Mouse (Mus musculus) right cerebral cortex, postnatal 10 days (tissue): ENCODE results near the gene Kcnh1.

ENCODE experiments used
- DNase-seq, 2 experiments: peaks; one replicate each; pipeline ENCODE4 v3.0.0; 2021; ENCODE audit warnings: low spot score in 2 of 2

The Kcnh1 gene

GRCm38 (mm10) chr1:192324223-192324622 lies 133.6 kb downstream of the Kcnh1 start:
- DNase-seq, result no peak

DNA sequence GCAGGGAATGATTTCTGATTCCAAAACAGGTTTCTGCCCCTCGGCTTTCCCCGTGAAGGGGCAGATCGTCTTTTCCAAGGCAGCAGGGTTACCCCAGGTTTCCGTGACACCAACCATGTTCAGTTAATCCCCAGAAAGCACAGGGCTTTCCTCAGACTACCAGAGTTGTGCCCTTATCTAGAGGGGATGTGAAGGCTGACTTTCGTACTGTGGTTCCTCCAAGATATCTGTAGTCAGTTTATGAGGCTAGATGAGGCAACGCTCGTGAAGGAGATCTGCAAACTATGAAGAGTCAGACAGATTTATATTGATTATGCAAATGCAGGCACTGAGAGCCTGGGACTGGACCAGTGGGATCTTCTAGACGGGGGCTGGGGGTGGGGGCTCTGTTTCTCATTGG lies 136.5 kb downstream of the Kcnh1 start:
- no peak for DNase-seq

- DNase-seq, result no peak
Measured at GRCm38 (mm10) chr1:192331207-192331606, 140.6 kb downstream of the Kcnh1 start.

DNA sequence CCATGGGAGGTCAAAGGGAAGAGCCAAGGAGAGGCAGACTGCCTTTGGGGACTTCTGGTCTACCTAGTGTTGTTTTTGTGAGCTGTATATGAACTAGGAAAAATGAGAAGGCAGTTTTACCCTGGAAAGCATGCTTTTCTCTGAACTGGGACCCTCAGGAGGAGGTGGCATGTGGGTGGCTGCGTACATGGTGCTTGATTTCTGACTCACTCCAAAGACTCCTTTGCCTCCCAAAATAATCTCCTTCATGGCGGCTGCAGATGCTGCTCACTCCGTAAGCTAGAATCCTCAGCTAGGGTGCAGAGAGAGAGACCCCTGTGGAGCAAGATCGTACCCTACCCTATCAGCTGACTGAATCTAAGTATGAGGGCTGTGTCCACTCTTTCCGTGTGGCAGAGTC lies 145.5 kb downstream of the Kcnh1 start:
- no peak for DNase-seq

DNA sequence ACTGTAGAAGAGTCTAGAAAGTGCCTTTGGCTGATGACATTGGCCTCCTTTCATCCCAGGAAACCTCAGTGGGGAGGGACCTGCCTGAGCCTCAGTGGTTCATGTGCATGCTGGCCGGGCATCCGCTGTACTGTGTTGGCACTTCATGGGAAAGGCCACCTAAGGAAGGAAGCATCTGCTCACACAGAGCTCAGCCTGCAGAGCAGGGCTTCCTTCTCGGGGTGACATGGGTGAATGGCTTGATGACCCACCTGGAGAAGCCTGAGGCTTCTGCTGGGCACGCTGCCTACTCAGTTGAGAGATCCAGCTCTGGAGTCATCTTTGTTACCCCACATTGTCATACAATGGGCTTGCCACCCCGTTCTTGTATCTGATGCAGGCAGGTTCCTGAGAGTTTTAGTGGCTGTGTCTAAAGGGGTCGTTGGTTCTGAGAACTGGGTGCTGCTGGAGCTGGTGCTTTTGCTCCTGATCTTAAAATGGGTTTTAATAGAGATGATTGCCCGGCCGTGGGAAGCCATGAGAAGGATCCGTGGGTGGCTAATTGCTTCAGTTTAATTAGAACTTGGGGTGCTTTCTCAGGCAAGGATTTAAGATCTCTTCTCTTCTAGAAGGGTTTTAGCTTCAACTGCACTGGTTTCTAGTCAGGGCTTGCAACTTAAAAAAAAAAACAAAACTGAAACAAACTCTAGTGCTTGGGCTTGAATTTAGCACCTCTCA lies 148.9 kb downstream of the Kcnh1 start:
- DNase-seq, result no peak

DNA sequence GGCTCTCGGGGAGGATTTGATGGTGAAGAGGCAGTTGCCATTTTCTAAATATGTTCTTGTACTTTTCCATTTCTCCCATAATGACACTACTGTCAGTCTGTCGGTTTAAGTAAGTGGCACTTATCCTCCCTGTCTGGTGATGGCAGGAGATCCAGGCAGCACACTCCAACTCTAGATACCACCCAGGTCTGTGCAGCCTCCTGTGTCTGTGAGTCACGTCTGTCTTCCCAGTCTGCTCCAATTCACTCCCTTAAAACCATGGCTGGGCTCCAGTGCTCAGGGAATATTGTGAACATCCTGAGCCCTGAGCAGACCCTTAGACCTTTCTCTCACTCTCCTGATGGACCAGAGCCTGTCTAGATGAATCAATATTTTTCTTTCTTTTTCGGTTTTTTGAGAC lies 151.2 kb downstream of the Kcnh1 start:
- DNase-seq, result no peak

DNA sequence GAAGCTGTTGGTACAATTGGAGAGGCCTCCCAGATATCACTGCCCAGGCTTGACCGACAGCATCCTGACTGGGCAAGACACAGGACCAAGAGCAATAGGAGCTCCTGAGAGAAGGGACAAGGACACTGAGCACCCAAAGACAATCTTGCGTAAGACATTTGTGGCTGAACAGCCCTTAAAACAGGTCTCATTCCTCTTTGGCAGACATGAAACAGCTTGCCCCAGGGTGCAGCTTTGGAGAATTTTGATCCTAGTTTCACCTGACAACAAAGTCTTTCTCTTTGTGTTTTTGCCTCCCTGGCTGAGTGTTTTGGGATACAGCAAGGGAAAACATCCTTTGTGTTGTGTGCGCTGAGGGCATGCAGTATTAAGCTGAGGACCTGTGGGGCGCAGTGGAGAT lies 153.4 kb downstream of the Kcnh1 start:
- DNase-seq, result no peak

- DNase-seq, result no peak
Measured at GRCm38 (mm10) chr1:192347327-192347726, 156.8 kb downstream of the Kcnh1 start.

DNA sequence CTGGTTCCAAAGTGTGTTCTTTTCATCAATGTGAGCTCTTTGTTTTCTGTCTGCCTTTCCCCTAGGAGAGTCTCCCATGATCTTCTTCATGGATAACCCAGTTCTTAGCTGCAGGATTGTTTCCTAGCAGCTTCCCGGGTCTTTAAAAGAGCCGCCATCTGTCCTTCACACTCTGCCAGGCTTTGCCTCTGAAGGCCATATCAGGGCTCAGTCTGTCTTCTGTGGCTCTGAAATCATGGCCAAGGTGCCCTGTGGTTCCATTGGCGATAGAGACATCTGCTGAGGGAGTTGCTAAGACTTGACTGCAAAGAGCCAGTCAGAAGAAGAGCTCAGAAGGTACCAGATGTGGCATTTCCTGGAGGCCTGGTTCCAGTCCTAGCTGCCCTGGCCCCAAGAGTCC lies 165.7 kb downstream of the Kcnh1 start:
- DNase-seq, result no peak

GRCm38 (mm10) chr1:192359212-192359611 lies 168.6 kb downstream of the Kcnh1 start:
- DNase-seq, result no peak

DNA sequence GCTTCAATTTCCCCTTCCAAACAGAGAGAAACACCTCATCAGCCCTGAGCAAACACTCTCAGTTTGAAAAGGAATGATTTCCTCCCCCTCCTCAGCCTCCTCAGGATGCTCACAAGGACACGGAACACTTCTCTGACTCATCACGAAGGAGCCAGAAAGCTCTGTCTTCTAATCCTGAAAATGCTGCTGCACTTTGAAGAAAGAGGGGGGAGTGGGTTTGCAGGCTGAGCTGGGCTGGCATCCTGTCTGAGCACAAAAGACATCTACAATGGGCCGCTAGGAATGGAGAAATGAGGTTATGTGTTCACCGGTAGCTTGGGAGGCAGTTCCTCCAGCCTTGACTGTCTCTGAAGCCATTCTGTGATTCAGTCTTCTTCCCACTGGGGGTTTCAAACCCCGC lies 177.8 kb downstream of the Kcnh1 start:
- no peak for DNase-seq

GRCm38 (mm10) chr1:192371943-192372614 lies 181.5 kb downstream of the Kcnh1 start:
- DNase-seq, result no peak

DNA sequence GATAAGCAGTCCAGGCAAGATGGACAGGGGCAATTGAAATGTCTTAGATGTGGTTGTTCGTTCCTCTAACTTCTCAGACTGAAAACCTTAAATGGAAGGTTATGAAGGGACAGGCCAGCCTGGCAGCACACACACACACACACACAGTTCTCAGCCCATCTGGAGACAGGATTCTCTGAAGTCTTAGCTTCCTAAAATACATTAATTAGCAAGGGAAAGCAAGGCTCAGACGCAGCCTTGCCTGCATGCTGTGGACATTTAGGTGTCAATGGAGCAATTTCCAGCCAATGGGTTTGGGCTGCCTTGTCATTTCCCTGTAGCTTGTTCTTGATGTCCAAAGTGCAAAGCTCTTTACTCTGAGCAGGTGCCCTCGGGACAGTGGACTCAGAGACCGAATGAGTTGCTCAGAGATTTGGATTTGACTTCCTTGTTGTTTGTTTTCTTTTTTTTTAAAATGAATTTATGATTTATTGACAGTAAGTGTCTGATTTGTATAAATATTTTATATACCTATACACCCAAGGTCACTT lies 188.0 kb downstream of the Kcnh1 start:
- peak in 1 of 2 experiments; percentile 51 for DNase-seq

- DNase-seq, result no peak
Measured at GRCm38 (mm10) chr1:192380596-192381041, 190.0 kb downstream of the Kcnh1 start.

DNA sequence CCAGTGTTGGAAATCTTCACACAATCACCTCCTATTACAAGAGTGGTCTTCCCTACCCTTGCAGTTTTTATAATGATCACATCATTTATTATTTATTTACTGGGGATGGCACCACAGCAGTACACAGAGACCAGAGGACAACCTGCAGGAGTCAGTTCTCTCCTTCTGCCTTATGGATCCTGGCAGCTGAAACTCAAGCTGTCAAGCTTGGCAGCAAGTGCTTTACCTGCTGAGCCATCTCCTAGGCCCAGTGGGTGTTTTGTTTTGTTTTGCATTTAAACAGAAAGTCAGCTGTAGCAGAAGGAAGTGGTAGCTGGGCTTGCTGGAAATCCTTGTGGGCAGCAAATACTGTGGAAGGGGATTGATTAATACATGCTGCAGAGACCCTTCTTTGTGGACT lies 197.1 kb downstream of the Kcnh1 start:
- no peak for DNase-seq

- no peak for DNase-seq
Measured at GRCm38 (mm10) chr1:192391041-192391440, 200.5 kb downstream of the Kcnh1 start.

- DNase-seq, result no peak
Measured at GRCm38 (mm10) chr1:192392232-192392631, 201.7 kb downstream of the Kcnh1 start.

DNA sequence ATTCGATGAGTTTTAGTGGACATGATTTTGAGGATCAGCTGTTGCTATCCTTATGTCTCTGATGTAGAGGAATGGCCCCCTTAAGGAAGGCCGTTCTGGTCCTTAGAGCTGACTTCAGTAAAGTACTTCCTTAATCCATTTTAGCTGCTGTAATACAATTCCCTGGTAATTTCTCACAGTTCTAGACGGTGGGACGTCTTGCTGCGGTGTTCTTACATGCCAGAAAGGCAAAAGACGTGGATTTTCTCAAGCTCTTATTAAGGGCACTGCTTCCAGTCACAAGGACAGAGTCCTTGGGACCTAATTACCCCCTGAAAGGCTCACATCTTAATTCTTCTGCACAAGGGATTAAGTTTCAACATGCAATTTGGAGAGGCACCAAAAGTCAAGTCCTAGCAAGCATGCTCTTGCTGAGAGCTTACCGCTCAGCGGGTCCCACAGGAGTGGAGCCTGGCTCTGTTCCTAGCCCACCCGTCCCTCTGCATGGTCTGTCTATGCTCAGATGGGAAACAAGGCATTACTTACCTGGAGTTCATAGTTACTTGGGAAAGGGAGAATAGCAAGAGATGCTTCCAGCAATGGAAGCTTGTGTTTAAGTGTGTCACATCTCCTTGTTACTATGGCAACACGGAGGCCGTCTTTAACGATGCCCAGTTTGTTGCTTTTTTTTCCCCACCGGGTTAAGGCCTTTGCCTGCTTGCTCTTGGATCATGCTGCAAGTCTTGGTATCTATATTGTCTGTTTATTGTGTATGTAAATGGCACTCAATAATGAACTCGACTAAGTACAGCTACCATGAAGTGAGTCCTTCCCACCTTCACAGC lies 209.3 kb downstream of the Kcnh1 start:
- DNase-seq, result no peak

- DNase-seq, result no peak
Measured at GRCm38 (mm10) chr1:192400991-192401390, 210.4 kb downstream of the Kcnh1 start.

GRCm38 (mm10) chr1:192402911-192403704 lies 212.5 kb downstream of the Kcnh1 start:
- DNase-seq, result no peak

DNA sequence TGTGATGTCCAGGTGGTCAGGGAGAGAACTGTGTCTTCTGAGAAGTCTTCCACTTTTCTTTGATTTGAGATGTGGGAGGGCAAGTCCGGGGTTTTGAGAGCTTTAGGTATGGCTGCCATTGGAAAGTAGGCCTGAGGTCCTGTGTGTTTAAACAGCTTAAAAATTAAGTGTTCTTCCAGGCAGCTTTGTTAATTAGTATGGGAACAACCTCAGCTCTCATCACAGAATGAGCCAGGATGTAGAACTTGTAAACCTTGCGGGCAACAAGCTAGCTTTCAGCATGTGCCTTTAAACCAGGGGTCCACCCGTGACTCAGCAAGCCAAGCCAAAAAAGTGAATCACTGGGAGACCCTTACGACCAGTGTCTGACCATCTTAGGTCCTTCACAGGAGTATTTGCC lies 214.6 kb downstream of the Kcnh1 start:
- no peak for DNase-seq

DNA sequence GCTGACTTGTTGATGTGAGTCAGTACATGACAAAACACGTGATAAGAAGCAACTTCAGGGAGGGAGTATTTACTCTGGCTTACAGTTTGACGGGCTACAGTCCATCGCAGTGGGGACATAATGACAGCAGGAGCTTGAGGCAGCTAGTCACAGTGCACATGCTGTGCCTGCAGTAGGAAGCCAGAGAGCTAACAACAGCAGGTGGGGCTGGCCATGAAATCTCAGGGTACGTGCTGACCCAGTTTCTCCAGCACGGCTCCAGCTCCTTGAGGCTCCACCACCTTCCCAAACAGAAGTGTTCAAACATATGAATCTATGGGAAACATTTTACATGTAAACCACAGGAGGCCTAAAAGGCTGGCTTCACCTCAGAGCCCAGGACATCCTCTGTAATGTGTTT lies 216.0 kb downstream of the Kcnh1 start:
- no peak for DNase-seq
